Mouse (Mus musculus) midbrain, postnatal 0 days (tissue): Measurements from ENCODE around the gene Napepld. TPM values are rescaled to one million over a fixed set of nuclear protein-coding genes. Genes with fewer than 3 reads are reported as not detected.
A peak's percentile ranks its signal among the peaks of the same experiment; 100 is the strongest.
"Not testable (repeated sequence)": the region's sequence is repeated elsewhere in the genome, so short reads cannot be mapped to it uniquely, and the experiment has no call there.

Source experiments
- ATAC-seq: fragments of 200-750 bp; cut with Nextera tagmentation; 2 replicates; pipeline ENCODE4 v1.8.0; 2017; ENCODE audit warnings: moderate number of reproducible peaks, mild to moderate bottlenecking, moderate TSS enrichment, moderate library complexity; ENCODE audit not compliant: low FRiP score
- DNase-seq: peaks from one replicate; pipeline ENCODE4 v3.0.0-alpha.2; 2015; ENCODE audit warnings: low spot score
- H3K27ac ChIP-seq: fragments of 300-500 bp; sonication (generic); 2 replicates; pipeline ENCODE4 v1.5.1; 2014; ENCODE audit warnings: low read depth, mild to moderate bottlenecking, low read length, mixed read lengths
- H3K27me3 ChIP-seq: fragments of 300-500 bp; sonication (generic); 2 replicates; pipeline ENCODE4 v1.6.1; 2014; ENCODE audit warnings: low read length, control low read depth, mixed read lengths; ENCODE audit not compliant: insufficient read depth
- H3K36me3 ChIP-seq: fragments of 300-500 bp; sonication (generic); 2 replicates; pipeline ENCODE4 v1.6.1; 2014; ENCODE audit warnings: low read length, control low read depth, mixed read lengths; ENCODE audit not compliant: insufficient read depth
- H3K4me1 ChIP-seq: fragments of 300-500 bp; sonication (generic); 2 replicates; pipeline ENCODE4 v1.6.1; 2014; ENCODE audit warnings: mild to moderate bottlenecking, control low read depth, antibody characterized with exemption, low read length, mixed read lengths; ENCODE audit not compliant: insufficient read depth
- H3K4me2 ChIP-seq: fragments of 300-500 bp; sonication (generic); 2 replicates; pipeline ENCODE4 v1.6.1; 2014; ENCODE audit warnings: low read depth, mild to moderate bottlenecking, low read length, mixed read lengths; ENCODE audit not compliant: poor library complexity, severe bottlenecking
- H3K4me3 ChIP-seq: fragments of 300-500 bp; sonication (generic); 2 replicates; pipeline ENCODE4 v1.5.1; 2014; ENCODE audit warnings: low read depth, mild to moderate bottlenecking, low read length, moderate library complexity
- H3K9ac ChIP-seq: fragments of 300-500 bp; sonication (generic); replicated peaks from 2 replicates; pipeline ENCODE4 v1.6.1; 2014; ENCODE audit warnings: mild to moderate bottlenecking, low read length, moderate library complexity, mixed read lengths; ENCODE audit not compliant: poor library complexity, severe bottlenecking
- H3K9me3 ChIP-seq: fragments of 300-500 bp; sonication (generic); 2 replicates; pipeline ENCODE4 v1.6.1; 2016; ENCODE audit warnings: low read length, control low read depth
- CTCF ChIP-seq: IDR thresholded peaks from 2 replicates; pipeline ENCODE4 v1.5.1; 2016; ENCODE audit warnings: antibody characterized with exemption, mild to moderate bottlenecking
- WGBS: fragments of 180-500 bp; shearing (Covaris S2); extraction: QIAGEN DNeasy Blood & Tissue Kit; methylation state at CpG from one replicate; pipeline ENCODE4 v1.1.7; 2014; 5-methylcytosine and 5-hydroxymethylcytosine counted together
- polyA plus RNA-seq: library from polyadenylated mRNA; unstranded; fragments of >200 nt; fragmentation: Nextera tagmentation; extraction: Ambion mirVana; gene quantifications from 2 replicates; pipeline ENCODE4 v1.2.1, GENCODE M21; 2015
- total RNA-seq: library from RNA; depleted of rRNA; stranded (reverse); fragments of >200 nt; gene quantifications from 2 replicates; pipeline ENCODE4 v1.2.3, GENCODE M21; 2014

The Napepld gene
- total and polyA plus RNA-seq, 2 experiments from 2014 or later: 1.4 to 4.1 TPM

GRCm38 (mm10) chr5:21702873-21703475 is 1.8 kb upstream of the Napepld start:
- Histone ChIP-seq H3K36me3 (no peaks in the 10 kb centered on the region), H3K9ac (no peak overlapping the region), H3K27me3 (no peaks in the 10 kb centered on the region), H3K27ac (peak overlapping the region; percentile 32; the same call in 1 of the 2 replicates), H3K9me3 (no peaks in the 10 kb centered on the region), H3K4me3 (no peak overlapping the region), H3K4me1 (no peaks in the 10 kb centered on the region), H3K4me2 (no peak overlapping the region)
- ATAC-seq (no peak), DNase-seq (no peak)
- no peak for TF ChIP-seq CTCF
- WGBS: 84% methylated on average over 6 of the region's 6 CpGs

- H3K27ac ChIP-seq: peak overlapping the region; percentile 99
- no peaks in the 10 kb centered on the region for H3K9me3 ChIP-seq
- H3K9ac ChIP-seq: peak overlapping the region; percentile 93
- no peak for ATAC-seq
- peak overlapping the region; percentile 64 for H3K4me2 ChIP-seq
- no peaks in the 10 kb centered on the region for H3K36me3 ChIP-seq
- no peak for TF ChIP-seq CTCF
- WGBS: 44% methylated on average over 2 of the region's 2 CpGs
- no peaks in the 10 kb centered on the region for H3K27me3 ChIP-seq
- H3K4me3 ChIP-seq: peak overlapping the region; percentile 69
- no peaks in the 10 kb centered on the region for H3K4me1 ChIP-seq
- DNase-seq: no peak
Measured at GRCm38 (mm10) chr5:21702009-21702364, 791 bp upstream of the Napepld start.

GRCm38 (mm10) chr5:21700934-21701333 is 262 bp downstream of the Napepld start:
- peak; percentile 15; the same call in 1 of the 2 replicates for TF ChIP-seq CTCF
- under 1% methylated on average over 22 of the region's 22 CpGs for WGBS
- Histone ChIP-seq H3K27me3 (no peaks in the 10 kb centered on the region), H3K9me3 (no peaks in the 10 kb centered on the region), H3K9ac (peak overlapping the region; percentile 93), H3K4me2 (peak overlapping the region; percentile 64), H3K4me1 (no peaks in the 10 kb centered on the region), H3K27ac (peak overlapping the region; percentile 99), H3K36me3 (no peaks in the 10 kb centered on the region), H3K4me3 (peak overlapping the region; percentile 69)
- ATAC-seq (peak; percentile 84), DNase-seq (no peak)

- H3K27ac ChIP-seq: peak overlapping the region; percentile 99; the same call in 1 of the 2 replicates
- no peaks in the 10 kb centered on the region for H3K9me3 ChIP-seq
- 8% methylated on average over 10 of the region's 10 CpGs for WGBS
- ATAC-seq (no peak), DNase-seq (no peak)
- no peaks in the 10 kb centered on the region for H3K36me3 ChIP-seq
- TF ChIP-seq CTCF: no peak
- peak overlapping the region; percentile 93; the same call in 1 of the 2 replicates for H3K9ac ChIP-seq
- no peaks in the 10 kb centered on the region for H3K4me1 ChIP-seq
- peak overlapping the region; percentile 69 for H3K4me3 ChIP-seq
- H3K27me3 ChIP-seq: no peaks in the 10 kb centered on the region
- H3K4me2 ChIP-seq: peak overlapping the region; percentile 64
Measured at GRCm38 (mm10) chr5:21700272-21700821, 849 bp downstream of the Napepld start.

GRCm38 (mm10) chr5:21699555-21699954 is 1.6 kb downstream of the Napepld start:
- not testable (repeated sequence) for H3K27ac ChIP-seq, H3K4me3 ChIP-seq, DNase-seq, H3K9ac ChIP-seq, H3K27me3 ChIP-seq, ATAC-seq, H3K4me2 ChIP-seq, H3K4me1 ChIP-seq, H3K9me3 ChIP-seq, H3K36me3 ChIP-seq
- WGBS: 88% methylated on average over 3 of the region's 3 CpGs

- H3K4me2 ChIP-seq: no peak overlapping the region
- no peaks in the 10 kb centered on the region for H3K4me1 ChIP-seq
- TF ChIP-seq CTCF: no peak
- ATAC-seq (no peak), DNase-seq (no peak)
- H3K36me3 ChIP-seq: no peaks in the 10 kb centered on the region
- no peak overlapping the region for H3K9ac ChIP-seq
- H3K27ac ChIP-seq: no peak overlapping the region
- no peaks in the 10 kb centered on the region for H3K9me3 ChIP-seq
- WGBS: 92% methylated on average over 3 of the region's 3 CpGs
- H3K4me3 ChIP-seq: no peak overlapping the region
- H3K27me3 ChIP-seq: no peaks in the 10 kb centered on the region
Measured at GRCm38 (mm10) chr5:21694854-21695490, 6.2 kb downstream of the Napepld start.
